Mouse (Mus musculus) bone marrow macrophage, adult 2 months (primary cell): ENCODE data around the gene Zfr2.

ENCODE experiments used
- CTCF ChIP-seq: IDR thresholded peaks from 2 replicates; pipeline ENCODE4 v1.5.1; 2012; ENCODE audit warnings: low read depth, mild to moderate bottlenecking, low read length, moderate library complexity
- POLR2A ChIP-seq: IDR thresholded peaks from 2 replicates; pipeline ENCODE4 v1.6.1; 2012; ENCODE audit warnings: mild to moderate bottlenecking, low read depth, low read length, borderline replicate concordance

DNA sequence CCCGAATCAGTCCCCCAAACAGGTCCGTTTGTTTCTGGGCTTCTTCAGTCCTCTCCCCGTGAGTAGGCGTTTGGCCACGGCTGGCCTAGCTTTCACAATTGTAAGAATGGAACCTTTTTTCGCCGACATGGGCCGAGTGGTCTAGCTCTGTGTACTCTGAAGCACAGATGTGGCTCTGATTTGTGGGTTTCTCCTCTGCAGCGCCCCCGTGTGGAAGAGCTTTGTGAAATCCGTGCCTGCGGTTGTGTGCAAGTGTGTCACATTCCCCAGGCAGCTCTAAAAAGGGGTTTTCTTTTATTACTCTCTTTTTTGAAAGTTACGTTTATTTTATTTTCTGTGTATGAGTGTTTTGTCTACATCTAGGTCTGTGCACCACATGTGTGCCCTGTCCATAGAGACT lies 7.9 kb downstream of the Zfr2 start:
- TF ChIP-seq CTCF = peak; percentile 98
- no peak for TF ChIP-seq POLR2A
